Mouse (Mus musculus) spleen, embryonic (tissue): ENCODE results near the gene Gm40193.
"Not testable (repeated sequence)": the region's sequence is repeated elsewhere in the genome, so short reads cannot be mapped to it uniquely, and the experiment has no call there.

ENCODE experiments used
- CTCF ChIA-PET: fragments of 350-600 bp; sonication (Branson Sonifier 250); formaldehyde crosslinking; loops from one replicate; lab custom pipeline; 2022; lab: Charles Lee

Gm40193 gene

DNA sequence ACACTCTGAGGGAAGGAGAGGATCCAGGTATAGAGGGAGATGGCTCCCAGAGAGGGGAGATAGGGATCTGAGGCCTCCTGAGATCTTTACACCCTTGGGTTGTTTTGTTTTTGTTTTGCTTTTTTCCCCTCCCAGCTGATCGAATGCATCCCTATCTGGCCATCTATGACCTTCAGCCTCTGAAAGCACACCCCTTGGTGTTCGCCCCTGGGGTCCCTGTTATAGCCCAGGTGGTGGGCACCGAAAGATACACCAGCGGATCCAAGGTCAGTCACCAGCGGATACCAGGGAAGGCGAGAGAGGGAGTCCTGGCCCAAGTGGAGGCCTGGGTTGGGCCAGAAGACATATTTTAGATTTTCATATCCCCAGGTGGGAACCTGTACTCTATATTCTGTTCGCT lies 8.2 kb upstream of the Gm40193 start:
- CTCF ChIA-PET, result interaction anchor here (0.6 kb wide), 1 partner anchor 306 kb away, joined by 4 read pairs; no protein-coding TSS in a partner anchor

DNA sequence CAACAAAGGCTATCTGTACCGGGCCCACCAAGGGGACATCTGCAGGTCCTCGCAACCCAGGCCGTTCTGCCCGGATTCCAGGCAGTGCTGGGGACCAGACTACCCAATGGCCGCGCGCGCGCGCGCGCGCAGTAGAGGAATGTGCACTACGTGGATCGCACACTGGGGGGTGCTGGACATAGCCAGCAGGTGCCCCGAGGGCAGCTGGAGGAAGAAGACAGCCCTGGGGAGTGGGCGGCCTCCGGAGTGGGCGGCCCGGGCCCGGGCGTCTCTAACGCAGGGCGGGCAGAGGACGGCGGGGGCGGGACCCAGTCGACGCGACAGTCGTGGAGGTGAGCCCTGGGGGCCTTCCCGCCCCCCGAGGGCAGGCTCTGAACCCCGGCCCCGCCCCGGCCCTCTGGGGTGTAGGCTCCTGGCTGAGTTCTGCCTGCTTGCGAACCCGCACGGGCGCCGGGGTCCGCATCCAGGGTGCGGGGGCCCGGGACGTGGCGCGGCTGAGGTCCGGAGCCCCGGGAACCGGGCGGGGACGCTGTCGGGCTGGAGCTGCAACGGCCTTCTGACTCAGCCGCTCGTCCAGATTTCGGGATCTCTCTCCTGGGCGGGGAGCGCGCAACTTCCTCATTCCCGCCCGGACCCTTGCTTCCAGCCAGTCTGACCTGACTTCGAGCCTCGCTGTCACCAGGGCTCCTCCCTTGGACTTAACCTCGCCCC lies 7.3 kb upstream of the Gm40193 start, which contains the start of gene Pld2:
Gene Pld2 (plus strand): TSS at position 188 of the 711 bp plus-strand sequence.
- CTCF ChIA-PET, result no interaction called here

DNA sequence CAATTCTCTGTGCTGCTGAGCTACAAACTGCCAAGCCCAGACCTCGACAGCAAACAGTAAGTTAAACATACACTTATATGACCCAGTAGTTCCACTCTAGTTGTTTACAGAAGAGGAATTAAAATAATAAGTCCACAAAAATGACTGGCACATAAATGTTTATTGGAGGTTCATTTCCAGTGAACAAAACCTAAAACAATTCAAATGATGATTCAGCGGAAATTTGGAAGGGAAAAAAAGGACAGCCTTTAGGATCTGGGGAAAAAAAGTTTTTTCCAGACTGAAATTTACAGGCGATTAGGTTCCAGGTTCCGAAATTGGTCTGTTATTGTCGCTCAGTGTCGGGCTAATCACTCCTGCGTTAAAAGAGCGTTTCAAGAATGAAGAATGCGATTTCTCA lies 6.7 kb upstream of the Gm40193 start:
- CTCF ChIA-PET, result interaction anchor here (0.7 kb wide), 1 partner anchor 20 kb away, joined by 3 read pairs; the partner anchor contains the start of gene Gltpd2

DNA sequence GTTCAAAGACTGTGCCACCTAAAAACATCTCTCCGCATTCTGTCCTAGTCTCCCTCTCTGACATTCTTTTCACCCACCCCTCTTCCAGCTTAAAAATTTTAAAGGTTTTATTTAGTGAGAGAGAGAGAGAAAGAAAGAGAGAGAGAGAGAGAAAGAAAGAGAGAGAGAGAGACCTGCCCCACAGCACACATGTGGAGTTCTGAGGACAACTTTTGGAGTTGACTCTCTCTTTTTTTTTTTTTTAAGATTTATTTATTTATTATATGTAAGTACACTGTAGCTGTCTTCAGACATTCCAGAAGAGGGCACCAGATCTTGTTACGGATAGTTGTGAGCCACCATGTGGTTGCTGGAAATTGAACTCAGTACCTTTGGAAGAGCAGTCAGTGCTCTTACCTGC lies 1.7 kb downstream of the Gm40193 start:
- CTCF ChIA-PET, result interaction anchor here (0.7 kb wide), 1 partner anchor 235 kb away, joined by 3 read pairs; no protein-coding TSS in a partner anchor

DNA sequence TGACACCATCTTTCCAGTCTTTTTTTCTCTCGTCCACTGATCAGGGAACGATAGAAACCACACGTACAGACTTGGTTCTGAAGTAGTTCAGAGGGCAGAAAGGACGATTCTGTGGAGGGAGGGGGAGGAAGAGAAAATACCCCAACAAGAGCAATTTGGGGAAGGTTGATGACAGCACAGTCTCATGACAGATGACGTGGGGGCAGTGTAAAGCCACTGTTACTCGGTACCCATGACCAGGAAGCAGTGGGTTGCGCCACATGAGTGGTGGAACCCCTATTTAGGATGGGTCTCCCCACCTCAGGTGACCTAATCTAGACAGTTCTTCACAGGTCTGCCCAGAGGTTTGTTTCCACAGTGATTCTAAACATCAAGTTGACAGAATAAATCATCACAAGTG lies 4.1 kb downstream of the Gm40193 start:
- CTCF ChIA-PET, result interaction anchor here (0.5 kb wide), 1 partner anchor 95 kb away, joined by 3 read pairs; no protein-coding TSS in a partner anchor

DNA sequence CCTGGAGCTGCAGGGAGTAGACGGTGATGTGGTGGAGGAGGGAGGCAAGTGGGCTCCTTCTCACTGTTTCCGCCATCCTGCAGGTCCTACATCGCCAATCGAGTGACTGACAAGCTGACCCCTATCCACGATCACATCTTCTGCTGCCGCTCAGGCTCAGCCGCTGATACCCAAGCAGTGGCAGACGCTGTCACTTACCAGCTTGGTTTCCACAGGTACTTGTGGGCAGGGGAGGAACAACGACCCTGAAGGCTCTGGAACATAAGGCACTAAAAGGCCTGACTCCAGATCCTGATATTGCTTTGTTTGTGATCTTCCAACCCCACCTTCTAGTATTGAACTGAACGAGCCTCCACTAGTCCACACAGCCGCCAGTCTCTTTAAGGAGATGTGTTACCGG lies 6.5 kb downstream of the Gm40193 start:
- CTCF ChIA-PET, result no interaction called here

DNA sequence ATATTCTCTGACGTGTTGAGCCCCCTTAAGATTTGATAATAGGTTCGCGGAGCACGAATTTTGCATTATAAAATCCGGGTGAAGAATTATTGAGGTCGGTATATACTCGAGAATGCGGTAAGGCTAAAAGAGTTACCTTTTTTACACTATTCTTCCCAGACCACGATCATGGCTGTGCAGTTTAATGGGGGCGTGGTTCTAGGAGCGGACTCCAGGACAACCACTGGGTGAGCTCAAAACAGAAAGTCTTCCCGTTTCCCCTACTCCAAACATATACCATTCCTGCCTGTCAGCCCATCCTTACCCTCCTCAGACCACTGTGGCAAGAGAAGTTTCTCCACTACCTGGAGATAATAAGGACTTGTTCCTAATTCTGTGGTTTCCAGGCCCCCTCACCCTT lies 7.0 kb downstream of the Gm40193 start:
- CTCF ChIA-PET, result no interaction called here

DNA sequence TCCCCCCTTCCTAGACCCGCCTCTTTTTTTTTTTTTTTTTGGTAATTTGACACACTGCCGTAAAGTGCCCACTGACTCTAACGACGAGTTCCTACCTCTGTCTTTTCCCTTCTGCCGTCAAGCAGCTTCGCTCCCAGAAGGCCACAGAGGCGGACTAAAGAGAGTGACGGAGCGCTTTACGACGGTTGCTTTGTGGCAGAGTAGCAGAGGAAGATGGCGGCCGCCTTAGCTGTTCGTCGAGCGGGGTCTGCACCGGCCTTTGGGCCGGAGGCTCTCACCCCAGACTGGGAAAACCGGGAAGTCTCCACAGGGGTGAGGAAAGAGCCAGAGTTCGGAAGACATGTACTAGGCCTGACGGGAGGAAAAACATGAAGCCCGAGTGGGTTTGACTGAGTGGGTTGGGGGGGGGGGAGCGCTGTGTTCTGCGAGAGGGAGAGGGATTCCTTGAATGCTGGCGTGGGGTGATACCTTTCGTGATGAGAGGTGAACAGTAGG lies 7.5 kb downstream of the Gm40193 start, which contains the start of gene Psmb6:
Gene Psmb6 (plus strand): TSS at position 184 of the 495 bp plus-strand sequence.
- CTCF ChIA-PET, result interaction anchor here (0.6 kb wide), 1 partner anchor 175 kb away, joined by 3 read pairs; the partner anchor contains the start of gene Inca1

DNA sequence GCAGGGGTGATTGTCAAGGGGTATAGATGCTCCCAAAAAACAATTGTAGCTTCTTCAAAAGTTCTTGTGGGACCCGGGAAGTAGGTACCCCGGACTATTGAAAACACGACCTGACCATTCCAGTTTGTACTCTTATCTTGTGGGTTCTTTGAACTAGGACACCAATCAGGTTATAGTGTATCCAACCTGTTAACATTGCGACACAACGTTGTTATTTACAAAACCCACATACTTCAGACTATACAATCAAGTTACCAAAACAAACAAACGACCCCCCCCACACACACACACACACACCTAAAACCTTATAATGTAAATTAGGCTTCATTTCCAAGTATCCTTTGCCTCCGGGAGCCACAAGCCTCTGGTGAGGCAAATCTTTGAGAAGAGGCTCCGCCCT lies 8.0 kb downstream of the Gm40193 start:
- CTCF ChIA-PET, result interaction anchor here (0.6 kb wide), 1 partner anchor 175 kb away, joined by 3 read pairs; the partner anchor contains the start of gene Inca1

DNA sequence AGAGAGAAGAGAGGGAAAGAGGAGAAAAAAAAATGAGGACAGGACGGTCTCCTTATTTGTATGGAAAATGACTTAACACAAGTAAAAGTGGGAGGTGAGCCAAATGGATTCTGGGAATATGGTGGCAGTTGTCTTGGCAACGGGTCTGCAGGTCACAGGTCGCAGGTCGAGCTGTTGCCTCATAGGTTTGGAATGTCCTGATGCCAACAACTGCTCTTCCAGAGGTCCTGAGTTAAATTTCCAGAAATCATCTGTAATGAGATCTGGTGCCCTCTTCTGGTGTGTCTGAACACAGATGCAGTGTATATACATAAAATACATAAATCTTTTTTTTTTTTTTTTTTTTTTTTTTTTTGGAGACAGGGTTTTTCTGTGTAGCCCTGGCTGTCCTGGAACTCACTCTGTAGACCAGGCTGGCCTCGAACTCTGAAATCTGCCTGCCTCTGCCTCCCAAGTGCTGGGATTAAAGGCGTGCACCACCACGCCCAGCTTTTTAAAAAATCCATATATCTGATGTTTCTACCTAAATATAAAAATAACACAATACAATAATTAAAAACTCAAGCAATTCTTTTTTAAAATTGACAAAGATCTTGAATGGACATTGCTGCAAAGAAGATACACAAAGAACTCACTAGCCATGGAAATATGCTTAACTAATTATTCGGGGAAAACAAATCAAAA lies 9.3 kb downstream of the Gm40193 start:
- CTCF ChIA-PET, result not testable (repeated sequence)

DNA sequence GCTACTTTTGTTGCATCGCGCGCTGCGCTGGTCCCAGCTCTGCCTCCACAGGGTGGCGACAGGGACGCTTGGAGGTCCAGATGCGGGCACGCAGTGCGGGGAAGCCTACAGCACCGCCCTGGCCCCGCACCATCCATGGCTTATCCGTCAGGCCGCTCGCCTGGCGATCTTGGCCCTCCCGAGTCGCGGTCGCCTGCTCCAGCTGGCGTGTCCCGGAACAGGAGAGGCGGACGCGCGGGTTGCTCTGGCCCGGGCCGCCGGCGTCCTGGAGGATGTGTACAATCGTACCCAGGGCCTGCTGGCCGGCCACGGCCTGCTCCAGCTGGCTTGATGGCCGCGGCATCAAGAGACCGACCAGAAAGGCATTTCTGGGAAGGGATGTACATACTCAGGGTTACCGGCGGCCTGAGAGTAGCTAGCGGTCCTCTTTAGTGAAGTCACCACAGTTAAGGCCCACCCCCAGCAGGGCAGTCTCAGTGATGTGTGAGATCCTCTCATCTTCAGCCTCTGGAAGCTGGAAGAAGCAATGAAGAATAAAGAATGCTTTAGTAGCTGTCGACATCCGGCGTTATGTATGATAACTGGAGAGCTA lies 12.5 kb downstream of the Gm40193 start:
- CTCF ChIA-PET, result interaction anchor here (1.3 kb wide), 1 partner anchor 108 kb away, joined by 4 read pairs; no protein-coding TSS in a partner anchor

DNA sequence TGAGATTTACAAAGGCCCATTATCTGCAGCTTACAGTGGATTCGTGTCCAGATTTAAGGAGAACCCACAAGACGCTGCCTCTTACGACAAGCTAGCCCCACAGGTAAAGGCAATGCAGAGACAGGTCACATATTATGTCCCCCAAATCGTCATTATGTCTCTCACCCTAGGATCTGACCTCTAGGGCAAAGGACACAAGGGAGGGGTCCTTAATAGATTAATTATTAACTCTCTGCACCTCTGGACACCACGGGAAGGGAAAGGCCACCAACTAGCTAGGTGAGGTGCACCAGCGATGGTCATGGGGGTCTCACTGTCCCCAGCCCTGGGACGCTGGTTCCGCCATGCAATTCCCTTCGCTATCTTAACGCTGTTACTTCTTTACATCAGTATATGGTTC lies 13.8 kb downstream of the Gm40193 start, which contains the start of gene Gltpd2:
Gene Gltpd2 (plus strand): TSS at position 274 of the 400 bp plus-strand sequence.
- CTCF ChIA-PET, result interaction anchor here (0.5 kb wide), 2 partner anchors 8 to 20 kb away, joined by 3 to 4 read pairs; no protein-coding TSS in a partner anchor

DNA sequence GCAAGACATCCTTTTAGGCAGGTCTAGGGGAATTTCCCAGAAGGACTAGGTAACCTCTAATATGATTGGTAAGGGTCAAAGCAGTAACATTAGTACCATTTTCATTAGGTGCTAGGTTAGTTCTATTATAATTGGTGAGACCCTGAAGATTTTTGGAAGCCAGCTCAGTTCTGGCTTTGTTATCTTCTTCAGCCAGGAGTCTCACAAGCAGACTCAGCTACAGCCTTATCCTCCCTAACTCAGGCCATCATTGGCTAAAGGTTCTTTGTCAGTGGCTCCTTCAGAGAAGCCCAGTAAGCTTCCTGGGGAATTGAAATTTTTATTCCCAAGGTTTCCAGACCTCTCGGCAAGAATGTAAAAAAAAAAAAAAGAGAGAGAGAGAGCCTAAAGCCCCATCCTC lies 14.3 kb downstream of the Gm40193 start:
- CTCF ChIA-PET, result no interaction called here

DNA sequence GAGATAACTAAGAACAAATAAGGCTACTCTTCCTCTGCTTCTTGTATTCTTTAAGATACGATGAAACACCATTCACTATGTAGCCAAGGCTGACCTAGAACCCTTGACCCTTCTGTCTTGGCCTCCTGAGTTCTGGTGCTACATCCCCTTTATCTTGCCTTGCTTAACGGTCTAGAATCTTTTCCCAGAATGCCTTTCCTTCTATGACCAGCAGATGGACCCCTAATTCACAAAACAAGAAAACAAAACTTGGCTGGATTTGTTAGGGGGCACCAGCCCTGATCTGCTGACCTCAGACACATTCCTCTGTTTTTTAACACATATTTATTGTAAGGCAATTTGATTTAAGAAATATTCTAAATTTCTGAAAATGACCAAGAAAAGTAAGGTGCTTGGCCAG lies 16.4 kb downstream of the Gm40193 start:
- CTCF ChIA-PET, result no interaction called here

DNA sequence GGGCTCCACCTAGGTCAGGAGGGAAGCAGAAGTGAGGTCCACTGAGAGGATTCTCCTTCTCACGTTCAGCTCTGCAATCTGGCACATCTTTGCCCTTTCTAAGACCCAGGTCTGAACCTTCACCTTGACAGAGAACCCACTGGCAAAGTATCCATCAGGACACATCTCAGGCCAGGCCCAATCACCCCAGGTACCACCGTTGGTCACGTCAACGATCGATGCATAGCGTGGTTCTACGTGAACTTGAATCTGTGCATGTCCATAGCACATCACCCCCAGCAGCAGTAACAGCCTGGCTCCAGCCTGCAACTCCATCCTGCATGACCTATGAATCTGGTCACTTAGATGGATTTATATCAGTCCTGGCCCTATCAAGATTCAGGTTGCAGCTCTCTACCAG lies 18.5 kb downstream of the Gm40193 start, which contains the start of gene Vmo1:
Gene Vmo1 (minus strand): TSS at position 329 of the 400 bp plus-strand sequence.
- CTCF ChIA-PET, result no interaction called here

DNA sequence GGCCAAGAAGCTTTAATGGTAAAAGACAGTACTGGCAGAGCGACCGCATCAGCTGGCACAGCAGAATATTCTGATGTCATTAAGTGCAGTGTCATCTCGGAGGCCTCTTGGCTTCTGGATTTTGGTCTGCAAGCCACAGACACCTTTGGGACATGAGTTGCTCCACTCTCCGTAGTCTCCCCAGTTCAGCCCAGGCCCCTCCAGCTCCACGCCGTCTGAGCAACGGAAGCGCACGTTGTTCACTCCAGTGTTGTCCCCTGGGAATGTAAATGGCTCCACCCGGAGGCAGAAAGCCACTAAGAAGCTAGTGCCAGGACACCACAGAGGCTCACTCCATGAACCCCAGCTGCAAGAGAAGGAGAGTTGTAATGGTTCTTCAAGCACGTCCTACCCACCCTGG lies 19.2 kb downstream of the Gm40193 start:
- CTCF ChIA-PET, result no interaction called here

DNA sequence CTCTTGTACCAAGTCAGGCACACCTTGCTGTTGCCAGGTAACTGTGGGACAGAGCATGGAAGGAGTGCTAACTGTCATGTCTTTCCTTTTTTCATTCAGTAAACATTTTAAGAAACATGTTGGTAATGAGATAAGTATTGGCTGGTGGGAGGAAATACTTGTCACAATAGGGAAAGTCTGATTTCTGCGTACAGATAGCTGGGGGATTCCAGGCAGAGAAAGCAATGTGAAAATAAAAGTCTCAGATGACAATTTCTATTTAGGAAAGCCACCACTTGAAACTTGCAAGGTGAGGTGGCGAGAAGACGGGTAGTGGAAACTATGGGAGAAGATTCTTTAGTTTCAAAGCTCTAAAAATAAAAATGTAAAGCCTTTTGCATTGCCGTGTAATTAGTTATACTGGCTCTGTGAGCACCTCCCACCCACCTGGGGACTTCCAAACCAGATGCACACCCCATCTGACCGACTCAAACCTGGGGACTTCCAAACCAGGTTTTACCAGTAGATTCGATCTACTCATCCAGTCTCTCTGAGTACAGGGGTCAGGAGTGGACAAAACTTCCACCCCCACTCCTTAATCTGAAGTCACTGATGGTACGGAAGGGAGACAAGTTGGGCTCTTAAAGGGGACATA lies 19.9 kb downstream of the Gm40193 start:
- CTCF ChIA-PET, result no interaction called here

DNA sequence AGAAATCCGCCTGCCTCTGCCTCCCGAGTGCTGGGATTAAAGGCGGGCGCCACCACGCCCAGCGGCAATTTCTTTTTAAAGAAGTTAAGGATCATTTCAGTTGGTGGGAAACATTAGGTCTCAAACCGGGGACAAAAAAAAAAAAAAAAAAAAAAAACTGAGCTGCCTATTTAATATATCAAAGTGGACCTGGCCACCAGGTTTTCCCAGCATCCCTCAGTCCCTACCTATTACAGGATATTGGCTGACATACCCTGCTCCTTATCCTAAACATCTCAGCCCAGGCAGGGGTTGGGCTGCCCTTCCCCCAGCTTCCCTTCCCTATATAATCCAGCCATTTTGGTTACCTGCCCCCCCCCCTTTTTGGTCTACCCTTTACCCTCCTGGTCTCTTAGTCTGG lies 20.9 kb downstream of the Gm40193 start:
- CTCF ChIA-PET, result interaction anchor here (0.6 to 0.7 kb wide), 2 partner anchors 81 to 1436 kb away, joined by 3 read pairs; no protein-coding TSS in a partner anchor

DNA sequence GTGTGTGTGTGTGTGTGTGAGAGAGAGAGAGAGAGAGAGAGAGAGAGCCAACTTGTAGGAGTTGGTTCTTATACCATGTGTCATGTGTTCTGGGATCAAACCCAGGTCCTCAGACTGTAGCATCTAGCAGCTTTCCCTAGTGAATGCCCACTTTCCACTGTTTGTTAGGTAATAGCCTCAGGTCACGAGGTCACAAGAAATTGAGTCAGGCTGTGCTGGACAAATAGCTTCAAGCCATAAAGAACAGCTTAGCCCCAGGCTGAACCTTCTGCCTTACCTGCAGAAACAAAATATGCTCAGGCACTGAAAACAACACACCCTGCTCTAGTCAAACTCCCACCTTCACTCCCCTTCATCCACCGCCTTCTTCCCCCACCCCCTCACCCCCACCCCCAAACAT lies 21.5 kb downstream of the Gm40193 start:
- CTCF ChIA-PET, result interaction anchor here (0.7 kb wide), 3 partner anchors 8 to 1436 kb away, joined by 3 to 4 read pairs (median 4); partner anchors contain the start of gene Gltpd2

DNA sequence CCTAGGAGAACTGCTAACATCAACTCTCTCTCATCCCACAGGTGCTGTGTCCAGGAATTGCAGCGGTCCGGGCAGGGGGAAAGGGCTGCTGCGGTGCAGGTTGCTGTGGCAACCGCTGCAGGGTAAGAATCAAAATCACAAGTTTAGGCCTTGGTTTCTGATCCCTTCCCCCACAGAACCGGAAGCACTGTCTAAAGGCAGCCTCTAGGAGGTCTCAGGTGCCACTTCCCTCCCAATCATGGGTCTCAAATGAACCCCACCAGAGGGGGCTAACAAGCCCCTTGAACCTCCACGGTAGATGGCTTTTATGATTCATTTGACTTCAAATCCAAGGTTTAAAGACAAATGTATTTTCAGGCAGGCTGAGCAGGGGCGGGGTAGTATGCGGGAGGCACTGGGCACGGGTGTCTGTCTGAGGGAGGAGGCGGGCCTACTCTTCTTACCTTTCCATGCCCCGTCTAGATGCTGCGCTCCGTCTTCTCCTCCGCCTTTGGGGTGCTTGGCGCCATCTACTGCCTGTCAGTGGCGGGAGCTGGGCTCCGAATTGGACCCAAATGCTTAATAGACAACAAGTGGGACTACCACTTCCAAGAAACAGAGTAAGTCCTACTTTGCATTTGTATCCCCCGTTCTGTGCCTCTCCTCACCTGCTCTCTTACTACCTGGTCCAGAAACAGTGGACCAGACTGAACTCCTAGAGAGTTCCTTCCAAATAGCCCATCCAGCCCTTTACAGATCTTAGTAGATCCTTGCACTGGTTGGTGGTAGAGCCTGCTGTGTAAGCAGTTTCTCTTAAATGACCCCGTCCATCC lies 22.8 kb downstream of the Gm40193 start:
- CTCF ChIA-PET, result no interaction called here
